In the genomic region with DNA sequence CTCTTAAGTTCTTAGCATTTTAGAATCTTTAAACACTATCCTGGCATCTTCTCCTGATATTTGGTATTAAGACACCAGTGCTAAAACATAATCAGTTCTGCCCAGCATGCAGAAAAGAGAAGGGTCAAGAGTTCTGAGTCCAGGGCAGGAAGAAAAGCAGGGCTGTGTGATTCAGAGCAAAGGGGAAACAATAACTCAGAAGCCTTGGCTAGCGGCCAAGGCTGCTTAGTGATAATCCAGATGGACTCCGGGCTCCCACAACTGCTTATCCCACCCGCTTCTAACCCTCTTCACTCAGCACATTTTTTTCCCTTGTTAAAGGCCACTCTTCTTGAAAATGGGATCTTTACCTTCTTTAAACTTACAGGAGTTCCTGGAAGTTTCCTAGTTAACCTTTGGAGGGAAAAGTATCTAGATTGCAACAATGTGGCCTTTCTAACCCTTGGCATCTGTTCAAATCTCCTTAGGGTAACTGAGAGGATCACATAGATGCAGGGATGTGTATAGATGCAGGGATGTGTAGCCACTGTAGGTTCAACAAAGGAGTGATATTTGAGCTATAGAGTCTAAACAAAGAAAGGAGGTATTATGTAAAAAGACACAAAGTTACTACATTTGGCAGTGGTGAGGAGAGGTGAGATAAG, we compare ENCODE assay signal across 8 mouse cellular contexts. TPM values are rescaled to one million over a fixed set of nuclear protein-coding genes. Genes with fewer than 3 reads are reported as not detected.
DNase-seq lines count a peak whose midpoint lies in the region; ATAC-seq and TF ChIP-seq lines count a peak whose summit lies in the region.

No protein-coding gene starts in this region.

- peak; percentile 36 for DNase-seq in neural tube, embryonic 10.5 days (ENCODE audit: extremely low spot score, low spot score)
- peak; percentile 60 for DNase-seq in forebrain, embryonic 11.5 days (ENCODE audit: low spot score)
- DNase-seq in kidney, postnatal 14 days, result peak; percentile 93
- no peak for DNase-seq in left cerebral cortex, adult 11 months (ENCODE audit: low spot score)
- DNase-seq in c-Kit-positive CD71-positive TER-119-positive erythroid progenitor cells, embryonic 14.5 days (ENCODE audit: low spot score), result no peak

- TF ChIP-seq POLR2A in myocyte (IDR thresholded peaks at IDR 0.05; ENCODE audit: insufficient read length, low read depth), result no peak

- H3K36me3 ChIP-seq in neural tube, embryonic 15.5 days, result no peaks in the 10 kb centered on the region
- H3K36me3 ChIP-seq in forebrain, embryonic 11.5 days (ENCODE audit: control insufficient read depth, insufficient read depth, low read length), result no peaks in the 10 kb centered on the region
- no peaks in the 10 kb centered on the region for H3K36me3 ChIP-seq in heart, embryonic 16.5 days (ENCODE audit: control insufficient read depth, insufficient read depth)
- H3K36me3 ChIP-seq in myocyte (ENCODE audit: control insufficient read depth, insufficient read depth), result no peaks in the 10 kb centered on the region

- no peak overlapping the region for H3K4me3 ChIP-seq in neural tube, embryonic 15.5 days (replicated peaks)
- H3K4me3 ChIP-seq in forebrain, embryonic 11.5 days (ENCODE audit: low read depth, low read length), result no peak overlapping the region
- H3K4me3 ChIP-seq in heart, embryonic 16.5 days (ENCODE audit: low read length), result no peak overlapping the region
- no peak overlapping the region for H3K4me3 ChIP-seq in myocyte

- WGBS in neural tube, embryonic 15.5 days, result 5% methylated on average over 3 of the region's 3 CpGs
- 9% methylated on average over 3 of the region's 3 CpGs for WGBS in forebrain, embryonic 11.5 days
- WGBS in heart, embryonic 16.5 days, result 5% methylated on average over 3 of the region's 3 CpGs

- peaks cover 6% of the 10 kb centered on the region for H3K4me1 ChIP-seq in neural tube, embryonic 15.5 days
- peaks cover 4% of the 10 kb centered on the region; the same call in 1 of the 2 replicates for H3K4me1 ChIP-seq in forebrain, embryonic 11.5 days (replicated peaks; ENCODE audit: control insufficient read depth, insufficient read depth, low read length)
- H3K4me1 ChIP-seq in heart, embryonic 16.5 days (ENCODE audit: control insufficient read depth, insufficient read depth, low read length), result peaks cover 24% of the 10 kb centered on the region

- H3K27ac ChIP-seq in neural tube, embryonic 15.5 days (replicated peaks), result no peak overlapping the region
- peak overlapping the region; percentile 26; the same call in 1 of the 2 replicates for H3K27ac ChIP-seq in forebrain, embryonic 11.5 days (ENCODE audit: low read depth, low read length)
- peak overlapping the region; percentile 81 for H3K27ac ChIP-seq in heart, embryonic 16.5 days (ENCODE audit: low read length)

- H3K27me3 ChIP-seq in neural tube, embryonic 15.5 days (replicated peaks), result no peaks in the 10 kb centered on the region
- no peaks in the 10 kb centered on the region for H3K27me3 ChIP-seq in forebrain, embryonic 11.5 days (ENCODE audit: control insufficient read depth, insufficient read depth, low read length)
- no peaks in the 10 kb centered on the region for H3K27me3 ChIP-seq in heart, embryonic 16.5 days (ENCODE audit: control insufficient read depth, insufficient read depth, low read length)
- H3K27me3 ChIP-seq in myocyte (ENCODE audit: control insufficient read depth, insufficient read depth, insufficient read length), result no peaks in the 10 kb centered on the region

- no peak overlapping the region for H3K4me2 ChIP-seq in neural tube, embryonic 15.5 days
- H3K4me2 ChIP-seq in forebrain, embryonic 11.5 days (ENCODE audit: low read depth, low read length, severe bottlenecking), result no peak overlapping the region
- no peak overlapping the region for H3K4me2 ChIP-seq in heart, embryonic 16.5 days (ENCODE audit: low read depth, low read length)
- peak overlapping the region; percentile 61 for H3K4me2 ChIP-seq in myocyte (ENCODE audit: low read depth)

- H3K79me2 ChIP-seq in myocyte (ENCODE audit: control insufficient read depth, insufficient read depth), result no peaks in the 10 kb centered on the region

- H3K9me3 ChIP-seq in neural tube, embryonic 15.5 days (replicated peaks), result no peaks in the 10 kb centered on the region
- no peaks in the 10 kb centered on the region for H3K9me3 ChIP-seq in forebrain, embryonic 11.5 days (ENCODE audit: control insufficient read depth, low read length)
- H3K9me3 ChIP-seq in heart, embryonic 16.5 days (replicated peaks; ENCODE audit: control insufficient read depth, low read length), result no peaks in the 10 kb centered on the region

- ATAC-seq in neural tube, embryonic 15.5 days (ENCODE audit: low FRiP score), result no peak
- ATAC-seq in forebrain, embryonic 11.5 days (replicated peaks; ENCODE audit: low FRiP score), result no peak
- peak; percentile 80 for ATAC-seq in heart, embryonic 16.5 days (replicated peaks; ENCODE audit: extremely low read depth, insufficient read depth, low FRiP score)

- H3K9ac ChIP-seq in neural tube, embryonic 15.5 days (replicated peaks), result no peak overlapping the region
- H3K9ac ChIP-seq in forebrain, embryonic 11.5 days (ENCODE audit: low read length), result no peak overlapping the region
- H3K9ac ChIP-seq in heart, embryonic 16.5 days (ENCODE audit: low read length), result no peak overlapping the region

- no peak overlapping the region for H3ac ChIP-seq in myocyte (ENCODE audit: control insufficient read depth, insufficient read length)

TF ChIP-seq in myocyte, 11 proteins besides CTCF, POLR2A, EP300 and RAD21:
- no peak for TF ChIP-seq E2F4 (IDR thresholded peaks at IDR 0.05; ENCODE audit: insufficient read depth)
- TF ChIP-seq POLR2AphosphoS2 (IDR thresholded peaks at IDR 0.05; ENCODE audit: insufficient read length, low read depth), result no peak
- no peak for TF ChIP-seq TCF3 (IDR thresholded peaks at IDR 0.05; ENCODE audit: insufficient read length, low read depth)
- TF ChIP-seq MYOG (IDR thresholded peaks at IDR 0.05; ENCODE audit: control insufficient read depth in 1 of 3, insufficient read depth in 1 of 3, insufficient read length in 2 of 3, low read depth in 2 of 3), result no peak
- TF ChIP-seq CEBPB (IDR thresholded peaks at IDR 0.05; ENCODE audit: insufficient read depth, poor library complexity, severe bottlenecking), result no peak
- no peak for TF ChIP-seq MYOD1 (IDR thresholded peaks at IDR 0.05; ENCODE audit: control insufficient read depth in 1 of 3, insufficient read length in 2 of 3, low read depth in 2 of 3)
- TF ChIP-seq USF1 (IDR thresholded peaks at IDR 0.05; ENCODE audit: low read depth), result no peak
- TF ChIP-seq SRF (IDR thresholded peaks at IDR 0.05; ENCODE audit: control insufficient read depth, insufficient read length, low read depth), result no peak
- TF ChIP-seq REST (IDR thresholded peaks at IDR 0.05; ENCODE audit: insufficient read depth, insufficient read length), result no peak
- no peak for TF ChIP-seq MAX (IDR thresholded peaks at IDR 0.05; ENCODE audit: low read depth)
- TF ChIP-seq TCF12 (IDR thresholded peaks at IDR 0.05; ENCODE audit: insufficient read depth, poor library complexity, severe bottlenecking), result no peak
TF ChIP-seq in myocyte: peak in this region for 0.

RNA-seq across cellular contexts. Expression of a gene that starts 33.1 kb away (rescaled TPM):
- polyA plus RNA-seq in neural tube, embryonic 15.5 days (2015; fragmentation: Nextera tagmentation; extraction: Ambion mirVana), result 15.5 and 15.7 TPM in 2 replicates
- 47.5 and 54.1 TPM in 2 replicates for polyA plus RNA-seq in forebrain, embryonic 11.5 days (2014; fragmentation: Nextera tagmentation; extraction: Ambion mirVana)
- polyA plus RNA-seq in heart, embryonic 16.5 days (2015; fragmentation: Nextera tagmentation; extraction: Ambion mirVana), result 14.9 and 16.1 TPM in 2 replicates
- 12.5 TPM for polyA plus RNA-seq in myocyte (2012; fragmentation: generic; extraction: Trizol)

Comparison
In these comparisons a context has a peak if more than half of its experiments do, and no peak if none do; other contexts are left out.
1. DNase-seq: peak in neural tube, embryonic 10.5 days (single experiment), forebrain, embryonic 11.5 days (single experiment) and kidney, postnatal 14 days (single experiment); none in left cerebral cortex, adult 11 months (single experiment) and c-Kit-positive CD71-positive TER-119-positive erythroid progenitor cells, embryonic 14.5 days (single experiment).